Mouse (Mus musculus) left cerebral cortex, postnatal 25 days (tissue): Measurements from ENCODE around the gene Epha2. TPM values are rescaled to one million over a fixed set of nuclear protein-coding genes. Genes with fewer than 3 reads are reported as not detected.

Experiments
- DNase-seq, 2 experiments: peaks; one replicate each; pipeline ENCODE4 v3.0.0; 2022; ENCODE audit warnings: low spot score in 2 of 2, mixed read lengths in 1 of 2
- intact Hi-C: fragments of 180-260 bp; cut with DNase I; formaldehyde crosslinking; loops from one replicate; pipeline ENCODE4 v1.15.1; 2025
- total RNA-seq, 2 experiments: library from RNA; stranded (reverse); gene quantifications; 2 replicates each; pipeline ENCODE4 v1.2.3; 2021

Gene Epha2
- 1 to 10 TPM in 1 of 2 experiments, under 1 TPM in 1; 0.82 to 1.2 TPM for total RNA-seq

DNA sequence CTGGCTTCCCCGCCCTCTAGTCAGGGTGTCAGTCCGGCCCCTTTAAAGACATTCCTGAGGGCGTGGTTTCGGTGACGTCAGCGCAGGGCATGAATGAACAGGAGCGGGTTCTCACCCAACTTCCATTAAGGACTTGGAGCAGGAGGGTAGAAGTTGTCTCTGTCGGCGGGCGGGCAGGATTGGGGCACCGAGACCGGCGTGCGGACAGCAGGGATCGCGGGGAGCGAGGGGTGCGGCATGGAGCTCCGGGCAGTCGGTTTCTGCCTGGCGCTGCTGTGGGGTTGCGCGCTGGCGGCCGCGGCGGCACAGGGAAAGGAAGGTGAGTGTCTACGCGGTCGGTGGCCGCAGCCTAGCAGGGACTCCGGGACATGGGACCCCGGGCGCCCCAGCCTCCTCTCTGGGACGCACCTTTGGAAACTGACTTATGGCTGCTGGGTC lies at the start of gene Epha2:
Gene Epha2 (plus strand): TSS at position 125 of the 438 bp plus-strand sequence.
- intact Hi-C loops, result no loop called here
- peak; percentile 70 to 76 for DNase-seq

DNA sequence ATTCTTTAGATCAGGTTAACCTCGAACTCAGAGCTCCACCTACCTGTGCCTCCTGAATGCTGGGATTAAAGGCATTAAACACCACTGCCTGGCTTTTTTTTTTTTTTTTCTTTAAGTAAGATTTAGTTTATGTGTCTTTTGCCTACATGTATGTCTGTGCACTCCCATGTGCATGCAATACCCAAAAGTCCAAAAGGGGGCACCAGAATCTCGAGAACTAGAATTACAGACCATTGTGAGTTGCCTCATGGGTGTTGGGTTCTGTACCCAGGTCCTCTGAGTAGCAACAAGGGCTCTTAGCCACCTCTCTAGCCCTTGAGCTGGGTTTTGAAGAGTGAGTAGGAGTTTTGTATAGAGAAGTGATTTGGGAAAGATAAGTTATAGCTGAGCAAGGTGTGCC lies 48.4 kb upstream of the Epha2 start:
- no peak for DNase-seq
- intact Hi-C loops, result no loop called here

- intact Hi-C loops, result no loop called here
- peak; percentile 21 for DNase-seq
These were observed 46.8 kb upstream of the Epha2 start for GRCm38 (mm10) chr4:141254234-141254633.

DNA sequence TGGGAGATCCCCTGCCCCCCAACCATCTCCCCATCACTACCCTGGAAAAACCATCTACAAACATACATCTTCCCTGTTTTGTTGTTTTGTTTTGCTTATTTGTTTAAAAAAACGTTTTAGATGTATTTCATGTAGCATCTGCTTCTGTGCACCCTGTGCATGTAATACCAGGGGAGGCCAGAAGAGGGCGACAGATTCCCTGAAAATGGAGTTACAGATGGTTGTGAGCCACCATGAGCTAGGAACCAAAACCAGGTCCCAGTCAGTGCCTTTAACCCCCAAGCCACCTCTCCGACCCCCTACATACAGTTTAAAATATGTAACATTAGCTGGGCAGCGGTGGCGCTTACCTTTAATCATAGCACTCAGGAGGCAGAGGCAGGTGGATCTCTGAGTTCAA lies 43.6 kb upstream of the Epha2 start:
- no peak for DNase-seq
- intact Hi-C loops, result no loop called here

GRCm38 (mm10) chr4:141259413-141259812 lies 41.6 kb upstream of the Epha2 start:
- no peak for DNase-seq
- intact Hi-C loops, result no loop called here

DNA sequence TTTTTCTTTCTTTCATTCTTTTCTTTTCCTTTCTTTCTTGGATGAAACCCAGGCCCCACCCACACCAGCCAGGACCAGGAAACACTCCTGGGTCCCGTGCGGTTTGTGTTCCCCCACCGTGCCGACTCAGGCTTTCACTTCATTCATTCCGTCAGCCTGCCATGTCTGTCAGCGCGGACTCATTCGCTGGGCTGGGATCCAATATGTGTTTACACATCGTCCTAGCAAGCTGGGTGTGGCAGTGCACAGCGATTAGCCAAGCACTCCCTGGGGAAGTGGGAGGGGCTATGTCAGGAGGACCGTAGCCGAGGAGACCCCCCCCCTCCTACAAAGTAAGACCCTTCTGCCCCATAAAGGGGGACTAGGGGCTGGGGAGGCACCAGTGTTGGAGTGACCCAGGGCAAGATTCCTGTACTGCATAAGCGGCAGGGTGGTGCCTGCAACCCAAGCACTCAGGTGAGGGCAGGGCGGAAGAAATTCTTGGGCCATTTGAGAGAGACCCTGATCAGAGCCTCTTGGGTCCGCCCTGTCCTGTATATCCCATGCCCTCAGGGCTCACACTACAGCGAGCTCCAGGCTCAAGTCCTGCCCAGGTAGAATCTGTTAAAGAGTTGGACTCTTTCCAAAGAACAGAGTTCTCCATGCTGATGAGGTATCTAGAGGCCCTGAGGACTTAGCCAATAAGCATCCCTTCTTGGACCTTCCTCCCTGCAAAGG lies 40.9 kb upstream of the Epha2 start:
- intact Hi-C loops, result no loop called here

DNA sequence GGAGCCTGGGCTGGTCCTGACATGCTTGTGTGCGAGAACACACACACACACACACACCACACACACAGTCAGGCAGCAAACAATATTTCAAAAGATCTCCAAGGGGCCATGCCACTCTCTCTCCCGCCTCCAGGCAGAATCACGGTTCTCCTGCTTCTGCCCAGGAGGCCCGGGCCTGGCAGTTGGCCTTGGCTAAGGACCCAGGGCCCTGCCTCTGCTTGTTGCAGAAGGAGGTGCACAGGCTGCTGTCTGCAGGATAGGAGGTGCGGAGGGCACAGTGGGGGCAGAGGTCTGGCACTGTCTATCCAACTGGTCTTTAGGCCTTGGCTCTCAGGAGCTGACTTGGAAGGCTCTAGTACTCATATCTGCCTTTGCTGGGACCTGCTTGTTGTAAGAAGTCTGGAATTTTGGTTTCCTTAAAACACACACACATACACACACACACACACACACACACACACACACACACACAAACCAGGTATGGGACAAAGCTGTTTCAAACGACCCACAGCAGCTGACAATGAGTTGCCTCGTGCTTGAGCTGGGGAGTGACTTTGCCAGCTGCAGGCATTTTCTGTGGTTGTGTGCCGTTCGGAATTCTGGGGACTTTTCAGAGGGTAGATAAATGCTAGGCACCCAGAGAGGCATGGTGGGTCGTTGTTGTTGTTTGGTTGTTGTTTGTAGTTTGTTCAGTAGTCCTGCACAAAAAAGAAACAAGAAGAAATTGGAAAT lies 38.0 kb upstream of the Epha2 start:
- intact Hi-C loops, result no loop called here
- no peak for DNase-seq

More for the DNA sequence above, 40.9 kb upstream of the Epha2 start:
- no peak for DNase-seq

DNA sequence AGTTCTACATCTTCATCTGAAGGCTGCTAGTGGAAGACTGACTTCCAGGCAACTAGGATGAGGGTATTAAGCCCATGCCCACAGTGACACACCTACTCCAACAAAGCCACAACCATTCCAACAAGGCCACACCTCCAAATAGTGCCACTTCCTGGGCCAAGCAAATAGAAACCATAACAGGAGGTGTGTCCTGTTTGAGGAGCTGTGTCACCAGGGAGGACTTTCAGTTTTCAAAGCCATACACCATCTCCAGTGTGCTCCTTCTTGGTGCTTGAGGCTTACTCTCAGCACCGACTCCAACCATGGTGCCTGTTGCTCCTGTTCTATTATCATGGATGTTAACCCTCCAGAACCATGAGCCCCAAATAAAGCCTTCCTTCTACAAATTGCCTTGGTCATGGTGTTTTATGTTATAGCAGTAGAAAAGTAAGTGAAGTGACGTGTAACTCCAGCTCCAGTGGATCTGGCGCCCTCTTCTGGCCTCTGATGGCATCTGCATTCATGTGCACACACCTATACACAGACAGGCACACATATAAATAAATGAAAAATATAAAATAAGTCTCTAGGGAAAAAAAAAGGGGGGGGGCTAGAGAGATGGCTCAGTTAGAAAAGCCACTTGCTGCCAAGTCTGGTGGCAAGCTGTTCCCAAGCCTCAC lies 34.9 kb upstream of the Epha2 start:
- no peak for DNase-seq
- intact Hi-C loops, result loop anchor here (5.0 kb wide), 1 partner anchor 54 kb away; the partner anchor contains the start of gene Rsg1

DNA sequence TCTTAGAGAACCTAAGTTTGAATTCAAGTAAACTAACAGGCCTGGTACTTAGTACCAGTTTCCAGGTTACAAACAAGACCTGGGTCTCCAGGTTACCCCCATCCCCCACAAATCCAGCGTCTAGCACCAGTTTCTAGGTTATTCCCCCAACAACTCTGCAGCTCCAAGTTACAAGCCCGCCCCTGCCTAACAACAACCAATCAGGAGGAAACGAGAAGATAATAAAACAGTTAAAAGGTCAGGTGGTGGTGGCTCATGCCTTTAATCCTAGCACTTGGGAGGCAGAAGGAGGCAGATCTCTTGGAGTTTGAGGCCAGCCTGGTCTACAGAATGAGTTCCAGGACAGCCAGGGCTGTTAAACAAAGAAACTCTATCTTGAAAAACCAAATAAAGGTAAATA lies 33.8 kb upstream of the Epha2 start:
- no peak for DNase-seq
- intact Hi-C loops, result loop anchor here (5.0 kb wide), 1 partner anchor 55 kb away; the partner anchor contains the start of gene Rsg1

DNA sequence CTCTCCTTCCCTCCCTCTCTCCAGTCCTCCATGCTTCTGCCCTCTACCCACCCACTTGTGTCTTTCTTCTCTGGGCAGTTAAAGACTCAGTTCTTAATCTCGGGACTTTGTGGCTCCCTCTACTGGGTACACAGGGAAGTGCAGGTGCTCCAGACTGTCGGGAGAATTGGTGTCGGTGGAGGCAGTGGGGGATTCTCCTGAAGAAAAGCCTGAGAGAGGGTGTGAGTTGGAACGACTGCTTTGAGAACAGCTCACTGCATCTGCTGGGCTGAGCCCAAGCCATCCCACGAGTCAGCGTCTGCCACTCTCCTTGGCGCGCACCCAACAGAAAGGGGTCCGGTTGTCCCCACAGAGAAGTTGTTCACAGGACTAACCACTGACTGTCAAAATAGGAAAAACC lies 33.2 kb upstream of the Epha2 start:
- DNase-seq, result peak; percentile 51 to 89
- intact Hi-C loops, result loop anchor here (5.0 kb wide), 1 partner anchor 56 kb away; the partner anchor contains the start of gene Rsg1

DNA sequence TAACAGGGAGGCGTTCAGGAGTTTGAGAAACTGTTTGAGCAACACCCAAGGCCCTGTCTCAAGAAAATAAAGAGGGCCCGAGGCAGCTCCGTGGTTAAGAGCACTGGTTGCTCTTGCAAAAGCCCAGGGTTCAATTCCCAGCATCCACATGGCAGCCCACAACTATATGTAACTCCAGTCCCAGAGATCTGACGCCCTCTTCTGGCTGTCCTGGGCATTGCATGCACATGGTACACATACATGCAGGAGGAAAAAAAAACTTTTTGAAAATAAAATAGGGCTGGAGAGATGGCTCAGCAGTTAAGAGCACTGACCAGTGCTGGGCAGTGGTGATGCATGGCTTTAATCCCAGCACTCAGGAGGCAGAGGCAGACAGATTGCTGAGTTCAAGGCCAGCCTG lies 32.7 kb upstream of the Epha2 start:
- intact Hi-C loops, result loop anchor here (5.0 kb wide), 1 partner anchor 56 kb away; the partner anchor contains the start of gene Rsg1

GRCm38 (mm10) chr4:141269080-141269479 lies 32.0 kb upstream of the Epha2 start:
- intact Hi-C loops, result loop anchor here (5.0 kb wide), 1 partner anchor 57 kb away; the partner anchor contains the start of gene Rsg1
- no peak for DNase-seq

More for the DNA sequence above, 32.7 kb upstream of the Epha2 start:
- no peak for DNase-seq

DNA sequence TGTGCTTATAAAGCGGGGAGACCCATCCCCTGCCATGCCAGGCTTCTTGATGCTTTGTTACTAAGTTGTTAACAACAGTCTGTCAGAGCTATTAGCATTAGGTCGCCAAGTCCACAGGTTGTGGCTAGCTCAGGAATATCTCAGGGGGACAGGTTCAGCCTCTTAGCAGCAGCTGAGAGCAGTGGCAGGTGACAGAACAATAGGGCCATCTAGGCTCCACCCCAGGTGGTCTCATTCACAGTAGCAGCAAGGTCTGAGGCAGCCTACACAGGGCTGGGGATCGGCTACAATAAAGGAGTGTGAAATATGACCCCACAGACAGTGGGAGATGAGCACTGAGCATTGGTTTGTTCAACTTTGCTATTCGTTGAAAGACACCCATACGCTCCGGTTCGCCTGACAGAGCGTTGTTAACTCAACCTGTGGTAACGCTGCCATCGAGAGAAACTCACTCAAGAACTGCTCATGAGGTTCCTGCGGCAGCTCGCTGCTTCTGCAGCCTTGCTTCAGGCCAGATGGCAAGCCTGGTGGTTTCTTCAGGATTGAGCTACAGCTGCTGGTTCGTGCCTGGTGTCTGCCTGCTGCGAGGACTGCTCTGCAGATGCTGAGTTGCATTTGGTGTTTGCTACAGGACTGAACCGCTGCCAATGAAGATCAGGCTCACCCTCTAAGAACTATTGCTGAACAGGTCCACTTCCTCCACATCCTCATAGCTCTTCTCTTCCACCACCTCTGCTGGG lies 30.7 kb upstream of the Epha2 start:
- DNase-seq, result no peak

GRCm38 (mm10) chr4:141271228-141271627 lies 29.8 kb upstream of the Epha2 start:
- intact Hi-C loops, result loop anchor here (5.0 kb wide), 1 partner anchor 124 kb away; the partner anchor contains the start of gene Fbxo42
- DNase-seq, result no peak

More for the DNA sequence above, 30.7 kb upstream of the Epha2 start:
- intact Hi-C loops, result loop anchor here (5.0 kb wide), 1 partner anchor 123 kb away; the partner anchor contains the start of gene Fbxo42

GRCm38 (mm10) chr4:141271721-141272120 lies 29.3 kb upstream of the Epha2 start:
- no peak for DNase-seq
- intact Hi-C loops, result loop anchor here (5.0 kb wide), 1 partner anchor 124 kb away; the partner anchor contains the start of gene Fbxo42

- intact Hi-C loops, result loop anchor here (1.0 to 5.0 kb wide), 2 partner anchors 90 to 126 kb away; partner anchors contain the start of gene Fbxo42
- DNase-seq, result no peak
These were observed 28.2 kb upstream of the Epha2 start for GRCm38 (mm10) chr4:141272878-141273277.

- DNase-seq, result peak; percentile 61 to 74
- intact Hi-C loops, result loop anchor here (1.0 to 5.0 kb wide), 2 partner anchors 90 to 126 kb away; partner anchors contain the start of gene Fbxo42
These were observed 27.7 kb upstream of the Epha2 start for GRCm38 (mm10) chr4:141273296-141273695.

GRCm38 (mm10) chr4:141274485-141275341 lies 26.3 kb upstream of the Epha2 start:
- no peak for DNase-seq
- intact Hi-C loops, result loop anchor here (5.0 kb wide), 1 partner anchor 127 kb away; the partner anchor contains the start of gene Fbxo42
